Mouse (Mus musculus) right cerebral cortex, postnatal 10 days (tissue): ENCODE measurements around the gene Smpdl3b.

Source experiments
- DNase-seq, 2 experiments: peaks; one replicate each; pipeline ENCODE4 v3.0.0; 2021; ENCODE audit warnings: low spot score in 2 of 2

Gene Smpdl3b

GRCm38 (mm10) chr4:132734766-132735165 is 22.3 kb downstream of the Smpdl3b start:
- DNase-seq: no peak

- no peak for DNase-seq
Observed at GRCm38 (mm10) chr4:132733071-132733770, 23.8 kb downstream of the Smpdl3b start.

- peak; percentile 76 to 87 for DNase-seq
Observed at GRCm38 (mm10) chr4:132732148-132732684, 24.8 kb downstream of the Smpdl3b start, which contains the start of gene Xkr8. Xkr8 (minus strand) TSS chr4:132732546.

- DNase-seq: no peak
Observed at GRCm38 (mm10) chr4:132731616-132732015, 25.4 kb downstream of the Smpdl3b start.

- no peak for DNase-seq
Observed at GRCm38 (mm10) chr4:132728233-132728632, 28.8 kb downstream of the Smpdl3b start.

GRCm38 (mm10) chr4:132718251-132718650 is 38.8 kb downstream of the Smpdl3b start:
- no peak for DNase-seq

- no peak for DNase-seq
Observed at GRCm38 (mm10) chr4:132713181-132713580, 43.9 kb downstream of the Smpdl3b start.

GRCm38 (mm10) chr4:132706885-132707284 is 50.2 kb downstream of the Smpdl3b start:
- no peak for DNase-seq

GRCm38 (mm10) chr4:132702076-132702475 is 55.0 kb downstream of the Smpdl3b start:
- no peak for DNase-seq

GRCm38 (mm10) chr4:132693366-132693765 is 63.7 kb downstream of the Smpdl3b start:
- DNase-seq: no peak

GRCm38 (mm10) chr4:132689634-132690033 is 67.4 kb downstream of the Smpdl3b start:
- no peak for DNase-seq
